Mouse (Mus musculus) neural tube, embryonic 13.5 days (tissue): ENCODE measurements around the gene Pygl. TPM values are rescaled to one million over a fixed set of nuclear protein-coding genes. Genes with fewer than 3 reads are reported as not detected.
A peak's percentile ranks its signal among the peaks of the same experiment; 100 is the strongest.
"Not testable (repeated sequence)": the region's sequence is repeated elsewhere in the genome, so short reads cannot be mapped to it uniquely, and the experiment has no call there.

ENCODE experiments used
- ATAC-seq: fragments of 200-750 bp; cut with Nextera tagmentation; 2 replicates; pipeline ENCODE4 v1.8.0; 2017; ENCODE audit warnings: low read depth, mild to moderate bottlenecking, moderate TSS enrichment, moderate library complexity
- H3K27ac ChIP-seq: fragments of 300-500 bp; sonication (generic); replicated peaks from 2 replicates; pipeline ENCODE4 v1.5.1; 2015; ENCODE audit warnings: moderate library complexity, mild to moderate bottlenecking, inconsistent platforms
- H3K27me3 ChIP-seq: fragments of 300-500 bp; sonication (generic); 2 replicates; pipeline ENCODE4 v1.6.1; 2015; ENCODE audit warnings: mild to moderate bottlenecking, inconsistent platforms
- H3K36me3 ChIP-seq: fragments of 300-500 bp; sonication (generic); 2 replicates; pipeline ENCODE4 v1.6.1; 2015; ENCODE audit warnings: mild to moderate bottlenecking, inconsistent platforms
- H3K4me1 ChIP-seq: fragments of 300-500 bp; sonication (generic); replicated peaks from 2 replicates; pipeline ENCODE4 v1.6.1; 2015; ENCODE audit warnings: inconsistent platforms
- H3K4me2 ChIP-seq: fragments of 300-500 bp; sonication (generic); 2 replicates; pipeline ENCODE4 v1.6.1; 2015; ENCODE audit warnings: inconsistent platforms, mild to moderate bottlenecking, moderate library complexity
- H3K4me3 ChIP-seq: fragments of 300-500 bp; sonication (generic); 2 replicates; pipeline ENCODE4 v1.5.1; 2015; ENCODE audit warnings: mild to moderate bottlenecking, inconsistent platforms
- H3K9ac ChIP-seq: fragments of 300-500 bp; sonication (generic); 2 replicates; pipeline ENCODE4 v1.6.1; 2015; ENCODE audit warnings: moderate library complexity, mild to moderate bottlenecking, inconsistent platforms
- H3K9me3 ChIP-seq: fragments of 300-500 bp; sonication (generic); 2 replicates; pipeline ENCODE4 v1.6.1; 2016; ENCODE audit warnings: inconsistent platforms
- WGBS: fragments of 180-500 bp; shearing (Covaris S2); methylation state at CpG from one replicate; pipeline ENCODE4 v1.1.7; 2015; 5-methylcytosine and 5-hydroxymethylcytosine counted together
- polyA plus RNA-seq: library from polyadenylated mRNA; unstranded; fragments of >200 nt; fragmentation: Nextera tagmentation; extraction: Ambion mirVana; gene quantifications from 2 replicates; pipeline ENCODE4 v1.2.1, GENCODE M21; 2015

Pygl gene
- polyA plus RNA-seq, 1 experiment from 2014 or later = 6.4 TPM

- Histone ChIP-seq H3K4me2 (peak overlapping the region; percentile 50), H3K9ac (peak overlapping the region; percentile 50)
- WGBS = 6% methylated on average over 13 of the region's 13 CpGs
Measured at GRCm38 (mm10) chr12:70147986-70148630, 83.2 kb downstream of the Pygl start.

GRCm38 (mm10) chr12:70145586-70145985 is 85.7 kb downstream of the Pygl start:
- Histone ChIP-seq H3K27ac (no peak overlapping the region), H3K9ac (no peak overlapping the region), H3K4me3 (no peak overlapping the region), H3K27me3 (no peaks in the 10 kb centered on the region), H3K9me3 (no peaks in the 10 kb centered on the region), H3K4me2 (no peak overlapping the region), H3K4me1 (peaks cover 25% of the 10 kb centered on the region), H3K36me3 (no peaks in the 10 kb centered on the region)
- ATAC-seq = no peak
- 90% methylated on average over 6 of the region's 6 CpGs for WGBS

More at GRCm38 (mm10) chr12:70147986-70148630, 83.2 kb downstream of the Pygl start:
- H3K4me3 ChIP-seq = peak overlapping the region; percentile 20
- ATAC-seq = peak; percentile 48
- H3K27ac ChIP-seq = peak overlapping the region; percentile 76
- H3K27me3 ChIP-seq = no peaks in the 10 kb centered on the region
- no peaks in the 10 kb centered on the region for H3K9me3 ChIP-seq
- H3K36me3 ChIP-seq = no peaks in the 10 kb centered on the region
- peaks cover 26% of the 10 kb centered on the region for H3K4me1 ChIP-seq

- Histone ChIP-seq H3K27ac (peak overlapping the region; percentile 69), H3K4me2 (no peak overlapping the region)
- 40% methylated on average over 20 of the region's 20 CpGs for WGBS
Measured at GRCm38 (mm10) chr12:70144637-70145448, 86.4 kb downstream of the Pygl start.

GRCm38 (mm10) chr12:70144106-70144587 is 87.1 kb downstream of the Pygl start:
- Histone ChIP-seq H3K27ac (peak overlapping the region; percentile 69), H3K4me1 (peaks cover 23% of the 10 kb centered on the region)
- H3K27me3 ChIP-seq, H3K9ac ChIP-seq, H3K36me3 ChIP-seq, H3K4me3 ChIP-seq, H3K4me2 ChIP-seq, H3K9me3 ChIP-seq: not testable (repeated sequence)
- WGBS = 8% methylated on average over 3 of the region's 3 CpGs
- 0 out of 2 replicates have a peak, but pooled peaks have one; percentile 12 for ATAC-seq

More at GRCm38 (mm10) chr12:70144637-70145448, 86.4 kb downstream of the Pygl start:
- Histone ChIP-seq H3K4me3 (no peak overlapping the region), H3K27me3 (no peaks in the 10 kb centered on the region), H3K9ac (no peak overlapping the region), H3K36me3 (no peaks in the 10 kb centered on the region), H3K9me3 (no peaks in the 10 kb centered on the region), H3K4me1 (peaks cover 25% of the 10 kb centered on the region)
- no peak for ATAC-seq

GRCm38 (mm10) chr12:70140993-70141576 is 90.2 kb downstream of the Pygl start:
- H3K9me3 ChIP-seq = no peaks in the 10 kb centered on the region
- H3K27ac ChIP-seq = no peak overlapping the region
- no peak for ATAC-seq
- WGBS = 91% methylated on average over 5 of the region's 5 CpGs
- no peak overlapping the region for H3K4me3 ChIP-seq
- no peaks in the 10 kb centered on the region for H3K36me3 ChIP-seq
- no peaks in the 10 kb centered on the region for H3K27me3 ChIP-seq
- no peak overlapping the region for H3K9ac ChIP-seq
- peaks cover 16% of the 10 kb centered on the region for H3K4me1 ChIP-seq
- H3K4me2 ChIP-seq = no peak overlapping the region

Other genes with a start within 250 kb of the Pygl start
- gene Sav1, start 244.5 kb downstream of the Pygl start, polyA plus RNA-seq = 4.0 and 4.5 TPM in 2 replicates
- 11.5 and 12.1 TPM in 2 replicates for gene Nin, start 117.8 kb downstream of the Pygl start, polyA plus RNA-seq
- 0.13 TPM in 1 of 2 replicates, not detected in the other for gene Abhd12b, start 77.3 kb downstream of the Pygl start, polyA plus RNA-seq
- gene Trim9, start 116.1 kb upstream of the Pygl start, polyA plus RNA-seq = 61.0 and 62.3 TPM in 2 replicates
- 139 and 155 TPM in 2 replicates for gene Tmx1, start 221.6 kb upstream of the Pygl start, polyA plus RNA-seq